Mouse (Mus musculus): ENCODE measurements around the gene Sppl2b. TPM values are rescaled to one million over a fixed set of nuclear protein-coding genes. Genes with fewer than 3 reads are reported as not detected.

Sppl2b gene
- total RNA-seq, 2 experiments from 2014 or later, result 22.4 to 23.6 TPM

GRCm38 (mm10) chr10:80881301-80881700 is 26.2 kb downstream of the Sppl2b start:
- DNase-seq (ENCODE audit: low spot score), result no peak
- intact Hi-C loops (cut with DNase I), result loop anchor here (2.0 kb wide), 1 partner anchor 114 kb away; no protein-coding TSS in a partner anchor

- intact Hi-C loops (cut with DNase I), result no loop called here
- DNase-seq (ENCODE audit: low spot score), result peak; percentile 44
Measured at GRCm38 (mm10) chr10:80887181-80887580, 32.1 kb downstream of the Sppl2b start.

- DNase-seq (ENCODE audit: low spot score), result no peak
- intact Hi-C loops (cut with DNase I), result loop anchor here (5.0 kb wide), 1 partner anchor 597 kb away; no protein-coding TSS in a partner anchor
Measured at GRCm38 (mm10) chr10:80895100-80895499, 40.0 kb downstream of the Sppl2b start.

- intact Hi-C loops (cut with DNase I), result loop anchor here (5.0 kb wide), 1 partner anchor 597 kb away; no protein-coding TSS in a partner anchor
- no peak for DNase-seq (ENCODE audit: low spot score)
Measured at GRCm38 (mm10) chr10:80895697-80896096, 40.6 kb downstream of the Sppl2b start.

GRCm38 (mm10) chr10:80896581-80897485 is 41.8 kb downstream of the Sppl2b start:
- intact Hi-C loops (cut with DNase I), result loop anchor here (5.0 kb wide), 1 partner anchor 595 kb away; no protein-coding TSS in a partner anchor
- DNase-seq (ENCODE audit: low spot score), result no peak

- intact Hi-C loops (cut with DNase I), result loop anchor here (5.0 kb wide), 1 partner anchor 594 kb away; no protein-coding TSS in a partner anchor
- DNase-seq (ENCODE audit: low spot score), result no peak
Measured at GRCm38 (mm10) chr10:80897861-80898510, 42.9 kb downstream of the Sppl2b start.

- intact Hi-C loops (cut with DNase I), result loop anchor here (5.0 kb wide), 1 partner anchor 593 kb away; no protein-coding TSS in a partner anchor
- no peak for DNase-seq (ENCODE audit: low spot score)
Measured at GRCm38 (mm10) chr10:80899074-80899473, 44.0 kb downstream of the Sppl2b start.

GRCm38 (mm10) chr10:80899591-80900317 is 44.7 kb downstream of the Sppl2b start:
- DNase-seq (ENCODE audit: low spot score), result no peak
- intact Hi-C loops (cut with DNase I), result loop anchor here (5.0 kb wide), 1 partner anchor 593 kb away; no protein-coding TSS in a partner anchor

- intact Hi-C loops (cut with DNase I), result no loop called here
Measured at GRCm38 (mm10) chr10:80900318-80901247, 45.5 kb downstream of the Sppl2b start, which contains the start of gene Timm13. TSS of gene Timm13 (minus strand) at chr10:80900969.

GRCm38 (mm10) chr10:80901409-80902272 is 46.6 kb downstream of the Sppl2b start:
- intact Hi-C loops (cut with DNase I), result loop anchor here (2.0 kb wide), 1 partner anchor 17 kb away; the partner anchor contains the start of gene Lmnb2
- no peak for DNase-seq (ENCODE audit: low spot score)

More at GRCm38 (mm10) chr10:80900318-80901247, 45.5 kb downstream of the Sppl2b start, which contains the start of gene Timm13:
- peak; percentile 99 for DNase-seq (ENCODE audit: low spot score)

GRCm38 (mm10) chr10:80902273-80902940 is 47.3 kb downstream of the Sppl2b start:
- intact Hi-C loops (cut with DNase I), result loop anchor here (2.0 kb wide), 1 partner anchor 16 kb away; the partner anchor contains the start of gene Lmnb2
- DNase-seq (ENCODE audit: low spot score), result no peak

GRCm38 (mm10) chr10:80903282-80903681 is 48.2 kb downstream of the Sppl2b start:
- DNase-seq (ENCODE audit: low spot score), result no peak
- intact Hi-C loops (cut with DNase I), result loop anchor here (2.0 kb wide), 1 partner anchor 16 kb away; the partner anchor contains the start of gene Lmnb2

GRCm38 (mm10) chr10:80904004-80904693 is 49.1 kb downstream of the Sppl2b start:
- intact Hi-C loops (cut with DNase I), result no loop called here
- no peak for DNase-seq (ENCODE audit: low spot score)

GRCm38 (mm10) chr10:80904709-80905108 is 49.6 kb downstream of the Sppl2b start:
- intact Hi-C loops (cut with DNase I), result no loop called here
- DNase-seq (ENCODE audit: low spot score), result no peak

GRCm38 (mm10) chr10:80909375-80910162 is 54.5 kb downstream of the Sppl2b start:
- intact Hi-C loops (cut with DNase I), result no loop called here
- no peak for DNase-seq (ENCODE audit: low spot score)

- DNase-seq (ENCODE audit: low spot score), result no peak
- intact Hi-C loops (cut with DNase I), result no loop called here
Measured at GRCm38 (mm10) chr10:80911354-80911753, 56.3 kb downstream of the Sppl2b start.
